Mouse (Mus musculus) testis, adult 2 months (tissue): ENCODE data around the gene Sox6. TPM values are rescaled to one million over a fixed set of nuclear protein-coding genes. Genes with fewer than 3 reads are reported as not detected.

Experiments
- H3K27ac ChIP-seq: fragments of 200-500 bp; 2 replicates; pipeline ENCODE4 v1.5.1; 2012; ENCODE audit warnings: low read depth, low read length; ENCODE audit not compliant: control insufficient read depth, insufficient read depth
- H3K27me3 ChIP-seq: fragments of 200-500 bp; 2 replicates; pipeline ENCODE4 v1.6.1; 2012; ENCODE audit warnings: mild to moderate bottlenecking, low read length, moderate library complexity; ENCODE audit not compliant: control insufficient read depth, insufficient read depth
- H3K36me3 ChIP-seq: fragments of 200-500 bp; 2 replicates; pipeline ENCODE4 v1.6.1; 2012; ENCODE audit warnings: mild to moderate bottlenecking, low read length; ENCODE audit not compliant: control insufficient read depth, insufficient read depth
- H3K4me1 ChIP-seq: fragments of 200-500 bp; 2 replicates; pipeline ENCODE4 v1.6.1; 2012; ENCODE audit warnings: low read length; ENCODE audit not compliant: control insufficient read depth, insufficient read depth
- H3K4me3 ChIP-seq: fragments of 200-500 bp; 2 replicates; pipeline ENCODE4 v1.5.1; 2012; ENCODE audit warnings: low read depth, mild to moderate bottlenecking, low read length, moderate library complexity, mixed read lengths; ENCODE audit not compliant: control insufficient read depth
- CTCF ChIP-seq: fragments of 200-500 bp; IDR thresholded peaks from 2 replicates; pipeline ENCODE4 v1.5.1; 2012; ENCODE audit warnings: low read depth, mild to moderate bottlenecking, inconsistent platforms, low read length, moderate library complexity; ENCODE audit not compliant: control insufficient read depth, insufficient read depth, insufficient replicate concordance
- POLR2A ChIP-seq: fragments of 200-500 bp; IDR thresholded peaks from 2 replicates; pipeline ENCODE4 v1.6.1; 2012; ENCODE audit warnings: low read depth, mild to moderate bottlenecking, inconsistent platforms, low read length, moderate library complexity; ENCODE audit not compliant: control insufficient read depth
- polyA plus RNA-seq: library from polyadenylated mRNA; depleted of rRNA; stranded (reverse); fragments of >200 nt; gene quantifications from 2 replicates; pipeline ENCODE4 v1.2.3, GENCODE M21; 2012

The Sox6 gene
- polyA plus RNA-seq, 1 experiment, result 137 TPM

- Histone ChIP-seq H3K27ac (no peak overlapping the region), H3K27me3 (no peaks in the 10 kb centered on the region), H3K4me1 (no peaks in the 10 kb centered on the region), H3K36me3 (no peaks in the 10 kb centered on the region), H3K4me3 (no peak overlapping the region)
- TF ChIP-seq CTCF (no peak), POLR2A (no peak)
Measured at GRCm38 (mm10) chr7:115539003-115539402, 499.6 kb downstream of the Sox6 start.

- no peaks in the 10 kb centered on the region for H3K27me3 ChIP-seq
Measured at GRCm38 (mm10) chr7:115537636-115538035, 501.0 kb downstream of the Sox6 start.

DNA sequence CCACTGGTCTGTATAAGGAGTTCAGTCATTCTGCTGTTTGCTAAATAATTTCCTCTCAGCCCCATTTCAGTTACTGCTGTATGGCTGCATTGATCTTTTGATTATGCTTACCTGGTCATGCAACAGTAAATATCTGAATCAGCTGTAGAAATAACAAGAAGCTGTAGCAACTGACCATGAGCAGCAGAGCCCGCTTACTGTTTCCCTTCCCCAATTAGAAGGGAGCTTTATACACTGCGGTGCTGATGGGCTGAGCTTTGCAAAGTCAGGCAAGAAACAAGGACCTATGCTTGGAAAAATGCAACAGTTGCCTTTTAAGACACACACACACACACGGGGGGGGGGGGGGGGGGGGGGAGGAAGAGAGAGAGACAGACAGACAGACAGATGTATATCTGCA is 502.1 kb downstream of the Sox6 start:
- no peak for TF ChIP-seq POLR2A
- no peak for TF ChIP-seq CTCF
- Histone ChIP-seq H3K36me3 (no peaks in the 10 kb centered on the region), H3K27me3 (no peaks in the 10 kb centered on the region), H3K4me1 (no peaks in the 10 kb centered on the region), H3K27ac (no peak overlapping the region), H3K4me3 (no peak overlapping the region)

More at GRCm38 (mm10) chr7:115537636-115538035, 501.0 kb downstream of the Sox6 start:
- Histone ChIP-seq H3K36me3 (no peaks in the 10 kb centered on the region), H3K4me3 (no peak overlapping the region), H3K27ac (no peak overlapping the region), H3K4me1 (no peaks in the 10 kb centered on the region)
- TF ChIP-seq POLR2A (no peak), CTCF (no peak)

GRCm38 (mm10) chr7:115531875-115532274 is 506.7 kb downstream of the Sox6 start:
- no peak for TF ChIP-seq CTCF
- TF ChIP-seq POLR2A, result no peak
- Histone ChIP-seq H3K4me1 (no peaks in the 10 kb centered on the region), H3K27me3 (no peaks in the 10 kb centered on the region), H3K4me3 (no peak overlapping the region), H3K36me3 (no peaks in the 10 kb centered on the region), H3K27ac (no peak overlapping the region)

DNA sequence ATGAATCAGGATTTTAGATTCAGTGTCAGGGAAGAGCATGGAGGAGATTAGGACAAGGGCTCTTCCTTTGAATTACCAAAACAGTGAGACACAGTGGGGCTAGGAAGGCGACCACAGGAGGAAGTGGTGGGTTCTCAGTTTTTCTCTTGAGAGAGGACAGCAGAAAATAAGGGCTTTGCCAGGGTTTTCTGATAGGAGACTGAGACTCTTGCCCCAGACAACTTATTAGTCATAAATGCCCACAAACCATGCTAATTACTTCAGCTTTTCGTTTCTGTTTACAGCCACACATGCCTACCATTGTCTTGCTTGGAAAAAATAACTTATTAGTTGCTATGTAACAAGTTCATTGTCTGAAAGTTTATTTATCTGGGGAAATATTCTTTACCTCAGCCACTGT is 507.4 kb downstream of the Sox6 start:
- H3K4me3 ChIP-seq, result no peak overlapping the region
- H3K27ac ChIP-seq, result no peak overlapping the region
- no peaks in the 10 kb centered on the region for H3K4me1 ChIP-seq
- TF ChIP-seq POLR2A, result no peak
- no peak for TF ChIP-seq CTCF
- no peaks in the 10 kb centered on the region for H3K36me3 ChIP-seq
- H3K27me3 ChIP-seq, result no peaks in the 10 kb centered on the region

DNA sequence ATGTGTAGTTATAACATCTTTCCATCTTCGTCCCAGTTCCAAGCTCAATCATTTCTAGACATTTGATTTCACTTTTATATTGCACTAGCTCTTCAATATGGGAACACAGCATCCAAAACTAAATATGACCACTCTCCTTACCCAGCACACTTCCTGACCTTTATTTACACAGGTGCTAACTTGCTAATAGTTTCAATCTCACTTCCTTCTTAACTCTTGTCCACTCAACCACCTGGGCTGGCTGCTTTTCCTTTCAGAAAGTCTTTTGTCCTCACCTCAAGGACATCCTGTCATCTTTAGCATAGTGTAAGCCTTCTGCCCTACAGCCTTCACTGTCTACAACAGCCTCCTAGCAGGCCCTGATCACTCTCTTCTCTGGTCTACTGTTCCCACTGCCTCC is 520.9 kb downstream of the Sox6 start:
- no peak overlapping the region for H3K4me3 ChIP-seq
- H3K36me3 ChIP-seq, result no peaks in the 10 kb centered on the region
- no peaks in the 10 kb centered on the region for H3K4me1 ChIP-seq
- H3K27me3 ChIP-seq, result no peaks in the 10 kb centered on the region
- H3K27ac ChIP-seq, result no peak overlapping the region
- TF ChIP-seq POLR2A (no peak), CTCF (no peak)

DNA sequence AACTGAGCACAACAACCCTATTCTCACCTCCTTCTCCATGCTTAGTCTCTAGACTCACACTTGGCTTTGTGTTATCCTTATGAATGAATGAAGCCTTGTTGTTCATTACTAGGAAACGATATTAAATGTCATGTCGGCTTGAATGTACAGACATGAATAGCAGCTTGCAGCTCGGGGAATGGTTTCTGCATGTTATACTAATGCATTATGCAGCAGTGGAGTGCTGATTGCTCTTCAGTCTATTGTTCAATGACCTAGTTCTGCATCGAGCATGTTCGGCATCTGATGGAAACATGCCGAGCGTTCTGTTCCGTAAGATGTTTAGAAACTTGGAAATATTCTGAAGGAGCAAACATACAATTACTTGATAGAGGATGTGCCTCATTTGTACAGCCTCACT is 524.9 kb downstream of the Sox6 start:
- H3K36me3 ChIP-seq, result no peaks in the 10 kb centered on the region
- no peaks in the 10 kb centered on the region for H3K4me1 ChIP-seq
- H3K27ac ChIP-seq, result no peak overlapping the region
- TF ChIP-seq POLR2A (no peak), CTCF (no peak)
- no peaks in the 10 kb centered on the region for H3K27me3 ChIP-seq
- no peak overlapping the region for H3K4me3 ChIP-seq

GRCm38 (mm10) chr7:115511777-115512176 is 526.8 kb downstream of the Sox6 start:
- Histone ChIP-seq H3K27me3 (no peaks in the 10 kb centered on the region), H3K27ac (no peak overlapping the region), H3K4me1 (no peaks in the 10 kb centered on the region), H3K4me3 (no peak overlapping the region), H3K36me3 (no peaks in the 10 kb centered on the region)
- no peak for TF ChIP-seq CTCF
